Mouse (Mus musculus): ENCODE data around the gene Iqcf3.

GRCm38 (mm10) chr9:106519433-106519832, 42.0 kb downstream of the Iqcf3 start:
- TF ChIP-seq CTCF (IDR thresholded peaks at IDR 0.05; ENCODE audit: borderline replicate concordance, extremely low read depth, insufficient read depth, insufficient read length) (no peak), POLR2A (IDR thresholded peaks at IDR 0.05; ENCODE audit: borderline replicate concordance, extremely low read depth, insufficient read depth, insufficient read length, poor library complexity, severe bottlenecking) (no peak)
